Mouse (Mus musculus): ENCODE data around the gene Rbpms2. TPM values are rescaled to one million over a fixed set of nuclear protein-coding genes. Genes with fewer than 3 reads are reported as not detected.

The Rbpms2 gene
- 0.79 TPM for total RNA-seq (2023)

DNA sequence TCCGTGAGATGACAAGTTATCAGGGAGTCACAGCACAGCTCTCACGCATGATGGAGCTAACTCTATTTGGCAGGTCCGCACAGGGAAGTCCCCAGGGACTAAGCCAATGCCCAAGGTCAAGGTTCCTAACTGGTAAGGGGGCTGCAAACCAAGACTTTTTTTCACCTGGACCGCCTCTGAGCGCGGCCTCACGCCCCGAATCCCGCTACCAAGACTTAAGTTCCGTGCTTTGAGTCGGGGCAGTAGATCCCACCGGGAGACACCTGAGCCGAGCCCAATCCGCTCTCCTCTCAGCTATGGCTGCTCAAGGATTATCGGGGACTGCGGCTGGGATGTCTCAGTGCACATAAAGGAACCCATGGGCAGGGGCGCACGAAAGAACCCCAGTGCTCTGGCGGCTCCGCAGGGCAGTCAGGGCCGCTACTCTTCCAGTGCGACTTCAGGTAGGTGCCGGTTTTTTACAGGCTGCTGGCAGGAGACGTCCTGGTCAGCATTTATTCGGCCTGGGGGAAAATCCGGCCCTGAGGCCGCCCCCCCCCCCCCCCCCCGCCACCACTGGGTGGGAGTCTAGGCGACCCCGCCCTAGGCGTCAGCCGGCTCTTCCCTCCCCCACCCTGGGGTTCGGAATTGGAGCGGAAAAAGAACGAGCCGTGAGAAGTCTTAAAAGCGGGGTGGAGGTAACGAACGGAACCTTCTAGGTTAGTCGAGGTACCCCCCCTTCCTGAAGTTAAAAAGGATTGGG, at the start of gene Rbpms2:
TSS of gene Rbpms2 (plus strand) at position 624 of the 742 bp plus-strand sequence.

DNA sequence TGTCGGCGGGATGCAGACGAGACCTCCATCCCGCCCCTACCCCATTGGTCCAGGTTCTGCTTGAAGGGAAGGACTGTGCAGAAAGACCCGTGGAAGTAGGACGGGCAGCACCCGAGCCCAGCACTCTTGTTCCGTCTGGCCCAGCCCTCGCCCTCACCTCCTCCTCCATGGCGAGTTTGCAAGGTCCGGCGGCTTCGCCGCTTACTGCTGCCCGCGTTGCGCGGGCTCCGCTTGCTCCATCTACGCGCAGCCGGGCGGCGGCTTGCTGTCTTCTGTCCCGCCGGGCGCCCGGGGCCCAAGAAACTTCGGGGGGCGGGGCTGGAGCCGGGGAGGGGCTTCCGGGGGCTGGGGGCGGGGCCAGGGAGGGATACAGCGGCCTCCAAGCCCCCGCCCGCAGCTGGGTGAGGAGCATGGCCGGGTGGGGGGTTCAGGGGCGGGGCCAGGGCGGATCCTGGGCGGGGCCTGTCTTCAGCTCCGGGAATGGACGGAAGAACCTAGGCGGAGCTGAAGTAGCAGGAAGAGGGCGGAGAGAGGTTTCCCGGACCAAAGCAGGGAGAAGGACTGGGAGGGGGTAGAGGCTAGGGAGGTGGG, 49.6 kb upstream of the Rbpms2 start, which contains the start of gene Plekho2:
TSS of gene Plekho2 (minus strand) at position 260 of the 591 bp plus-strand sequence.

DNA sequence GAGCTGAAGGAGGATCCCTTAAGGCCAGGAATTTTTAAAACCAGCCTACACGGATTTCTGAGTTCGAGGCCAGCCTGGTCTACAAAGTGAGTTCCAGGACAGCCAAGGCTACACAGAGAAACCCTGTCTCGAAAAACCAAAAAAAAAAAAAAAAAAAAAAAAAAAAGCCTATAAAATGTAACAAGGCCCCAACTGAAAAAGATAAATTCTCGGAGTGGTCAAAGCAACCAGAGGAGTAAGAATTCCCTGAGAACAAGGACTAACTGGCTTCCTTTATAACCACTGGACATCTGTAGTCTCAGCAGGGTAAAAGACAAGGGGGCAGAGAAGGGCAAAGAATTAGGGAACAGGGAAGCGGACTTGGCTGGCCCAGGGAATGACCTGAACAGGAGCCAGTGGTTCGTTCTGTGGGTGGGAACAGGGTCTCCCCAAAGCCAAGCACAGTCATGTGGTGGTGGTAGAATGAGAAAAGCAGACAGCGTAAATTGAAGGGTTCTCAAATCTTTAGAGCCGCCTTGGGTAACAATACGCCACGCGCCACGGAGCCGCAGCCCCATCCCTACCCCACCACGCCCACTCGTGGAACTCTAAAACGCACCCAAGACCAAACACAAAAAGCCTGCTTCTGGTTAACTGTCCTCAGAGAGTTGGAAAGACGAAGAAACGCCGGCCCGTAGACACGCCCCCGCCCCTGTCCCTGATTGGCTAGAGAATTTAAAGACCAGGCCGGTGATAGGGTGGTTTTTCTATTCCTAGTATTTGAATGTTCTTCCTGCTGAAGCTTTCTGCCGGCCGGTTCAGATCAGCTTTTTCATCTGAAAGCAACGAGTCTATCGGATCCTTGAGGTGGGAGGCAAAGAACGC, 42.8 kb upstream of the Rbpms2 start, which contains the start of gene Pif1:
TSS of gene Pif1 (plus strand) at position 755 of the 864 bp plus-strand sequence.

DNA sequence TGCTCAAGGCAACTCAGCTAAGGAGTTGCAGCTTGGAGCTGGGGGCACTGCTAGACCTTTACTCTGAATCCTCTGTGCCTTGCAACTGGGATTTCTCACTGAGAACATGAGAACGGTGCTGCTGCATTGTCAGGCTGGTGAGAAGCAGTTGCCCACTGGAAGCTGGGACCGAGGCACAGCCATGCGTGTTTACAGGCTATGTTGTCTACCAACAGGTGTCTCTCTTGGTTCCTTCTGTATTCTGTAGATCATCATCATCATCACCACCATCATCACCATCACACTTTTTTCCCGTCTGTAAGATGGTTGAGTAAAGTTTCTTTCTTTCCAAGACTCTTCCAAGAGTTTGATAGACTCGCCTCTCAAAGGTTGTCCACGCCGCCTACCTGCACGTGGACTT, 38.3 kb downstream of the Rbpms2 start, which contains the start of gene Oaz2:
TSS of gene Oaz2 (plus strand) at position 301 of the 400 bp plus-strand sequence.

Other genes starting within 250 kb of the Rbpms2 start
- not detected for gene Kbtbd13, start 238.0 kb upstream of the Rbpms2 start, total RNA-seq (2023)
- not detected for gene Rasl12, start 231.1 kb upstream of the Rbpms2 start, total RNA-seq (2023)
- not detected for gene Slc51b, start 206.7 kb upstream of the Rbpms2 start, total RNA-seq (2023)
- gene Mtfmt, start 193.9 kb upstream of the Rbpms2 start, total RNA-seq (2023): 26.2 TPM
- gene Spg21, start 168.7 kb upstream of the Rbpms2 start, total RNA-seq (2023): 57.0 TPM
- gene Ankdd1a, start 109.5 kb upstream of the Rbpms2 start, total RNA-seq (2023): not detected
- 46.0 TPM for gene Plekho2, start 49.6 kb upstream of the Rbpms2 start, total RNA-seq (2023)
- 1.9 TPM for gene Pif1, start 42.5 kb upstream of the Rbpms2 start, total RNA-seq (2023)
- 23.4 TPM for gene Oaz2, start 38.4 kb downstream of the Rbpms2 start, total RNA-seq (2023)
- 22.3 TPM for gene Zfp609, start 197.9 kb downstream of the Rbpms2 start, total RNA-seq (2023)

Measured in CD4-positive naive resting alpha-beta T cell, adult 76 days (primary cell).